Mouse (Mus musculus): ENCODE results near the gene Tmprss2. TPM values are rescaled to one million over a fixed set of nuclear protein-coding genes. Genes with fewer than 3 reads are reported as not detected.
A peak's percentile ranks its signal among the peaks of the same experiment; 100 is the strongest.

Tmprss2 gene
- polyA plus RNA-seq (2015; fragmentation: Nextera tagmentation; extraction: Ambion mirVana) = 9.4 and 9.8 TPM in 2 replicates

- peaks cover 13% of the 10 kb centered on the region; the same call in 1 of the 2 replicates for H3K4me1 ChIP-seq
- H3K27ac ChIP-seq = no peak within 1 kb of the TSS; the same call in 1 of the 2 replicates
- peak within 1 kb of the TSS; percentile 45 for H3K4me3 ChIP-seq
- no peaks in the 10 kb centered on the region for H3K36me3 ChIP-seq
- peak within 1 kb of the TSS; percentile 69 for H3K4me2 ChIP-seq
- no peaks in the 10 kb centered on the region for H3K9me3 ChIP-seq
- peak; percentile 25 for ATAC-seq (ENCODE audit: borderline replicate concordance, extremely low read depth, low FRiP score, low TSS enrichment)
- H3K27me3 ChIP-seq = peaks cover 41% of the 10 kb centered on the region
- H3K9ac ChIP-seq = peak within 1 kb of the TSS; percentile 43
- under 1% methylated on average over 30 of the region's 30 CpGs for WGBS
These were observed at the start of gene Tmprss2 for GRCm38 (mm10) chr16:97610939-97611338. Gene Tmprss2, minus strand, starts transcription at chr16:97611195.

GRCm38 (mm10) chr16:97659225-97659658 is 48.2 kb upstream of the Tmprss2 start:
- Histone ChIP-seq H3K27me3 (no peaks in the 10 kb centered on the region), H3K4me2 (peak overlapping the region; percentile 4; the same call in 1 of the 2 replicates), H3K4me3 (no peak overlapping the region), H3K36me3 (no peaks in the 10 kb centered on the region), H3K9ac (no peak overlapping the region), H3K4me1 (peaks cover 10% of the 10 kb centered on the region; the same call in 1 of the 2 replicates), H3K27ac (peak overlapping the region; percentile 81), H3K9me3 (no peaks in the 10 kb centered on the region)
- WGBS = 5% methylated on average over 1 of the region's 1 CpGs
- ATAC-seq (ENCODE audit: borderline replicate concordance, extremely low read depth, low FRiP score, low TSS enrichment) = peak; percentile 87

- 0 out of 2 replicates have a peak, but pooled peaks have one; percentile 24 for ATAC-seq (ENCODE audit: borderline replicate concordance, extremely low read depth, low FRiP score, low TSS enrichment)
These were observed 47.5 kb upstream of the Tmprss2 start for GRCm38 (mm10) chr16:97658481-97658880.

GRCm38 (mm10) chr16:97655800-97656199 is 44.8 kb upstream of the Tmprss2 start:
- ATAC-seq (ENCODE audit: borderline replicate concordance, extremely low read depth, low FRiP score, low TSS enrichment) = no peak
- no peak overlapping the region for H3K4me3 ChIP-seq
- no peak overlapping the region for H3K27ac ChIP-seq
- WGBS = 55% methylated on average over 2 of the region's 2 CpGs
- no peaks in the 10 kb centered on the region for H3K36me3 ChIP-seq
- peaks cover 10% of the 10 kb centered on the region; the same call in 1 of the 2 replicates for H3K4me1 ChIP-seq
- H3K9me3 ChIP-seq = no peaks in the 10 kb centered on the region
- no peak overlapping the region for H3K4me2 ChIP-seq
- H3K27me3 ChIP-seq = no peaks in the 10 kb centered on the region
- H3K9ac ChIP-seq = no peak overlapping the region

More at GRCm38 (mm10) chr16:97658481-97658880, 47.5 kb upstream of the Tmprss2 start:
- H3K9me3 ChIP-seq = no peaks in the 10 kb centered on the region
- H3K36me3 ChIP-seq = no peaks in the 10 kb centered on the region
- H3K4me3 ChIP-seq = no peak overlapping the region
- peaks cover 10% of the 10 kb centered on the region; the same call in 1 of the 2 replicates for H3K4me1 ChIP-seq
- H3K9ac ChIP-seq = no peak overlapping the region
- H3K4me2 ChIP-seq = no peak overlapping the region
- H3K27me3 ChIP-seq = no peaks in the 10 kb centered on the region
- WGBS = 41% methylated on average over 6 of the region's 6 CpGs
- peak overlapping the region; percentile 81 for H3K27ac ChIP-seq

GRCm38 (mm10) chr16:97649522-97650188 is 38.7 kb upstream of the Tmprss2 start:
- 49% methylated on average over 9 of the region's 9 CpGs for WGBS
- ATAC-seq (ENCODE audit: borderline replicate concordance, extremely low read depth, low FRiP score, low TSS enrichment) = no peak
- Histone ChIP-seq H3K4me3 (no peak overlapping the region), H3K9me3 (no peaks in the 10 kb centered on the region), H3K27me3 (no peaks in the 10 kb centered on the region), H3K27ac (no peak overlapping the region), H3K4me1 (no peaks in the 10 kb centered on the region), H3K36me3 (no peaks in the 10 kb centered on the region), H3K9ac (no peak overlapping the region), H3K4me2 (no peak overlapping the region)

- no peaks in the 10 kb centered on the region for H3K4me1 ChIP-seq
- no peaks in the 10 kb centered on the region for H3K9me3 ChIP-seq
- H3K27me3 ChIP-seq = no peaks in the 10 kb centered on the region
- no peak for ATAC-seq (ENCODE audit: borderline replicate concordance, extremely low read depth, low FRiP score, low TSS enrichment)
- no peak overlapping the region for H3K27ac ChIP-seq
- H3K4me2 ChIP-seq = no peak overlapping the region
- H3K4me3 ChIP-seq = no peak overlapping the region
- no peaks in the 10 kb centered on the region for H3K36me3 ChIP-seq
- no peak overlapping the region for H3K9ac ChIP-seq
These were observed 33.7 kb upstream of the Tmprss2 start for GRCm38 (mm10) chr16:97644681-97645080.

GRCm38 (mm10) chr16:97639630-97640029 is 28.6 kb upstream of the Tmprss2 start:
- Histone ChIP-seq H3K27ac (no peak overlapping the region), H3K9me3 (no peaks in the 10 kb centered on the region), H3K4me2 (no peak overlapping the region), H3K4me1 (no peaks in the 10 kb centered on the region), H3K9ac (no peak overlapping the region), H3K27me3 (no peaks in the 10 kb centered on the region), H3K36me3 (no peaks in the 10 kb centered on the region), H3K4me3 (no peak overlapping the region)
- no peak for ATAC-seq (ENCODE audit: borderline replicate concordance, extremely low read depth, low FRiP score, low TSS enrichment)
- 79% methylated on average over 3 of the region's 3 CpGs for WGBS

- Histone ChIP-seq H3K4me1 (peaks cover 6% of the 10 kb centered on the region; the same call in 1 of the 2 replicates), H3K27ac (peak overlapping the region; percentile 5; the same call in 1 of the 2 replicates), H3K4me2 (no peak overlapping the region), H3K27me3 (no peaks in the 10 kb centered on the region), H3K9ac (no peak overlapping the region), H3K9me3 (no peaks in the 10 kb centered on the region), H3K36me3 (no peaks in the 10 kb centered on the region), H3K4me3 (no peak overlapping the region)
- ATAC-seq (ENCODE audit: borderline replicate concordance, extremely low read depth, low FRiP score, low TSS enrichment) = peak; percentile 42; the same call in 1 of the 2 replicates
- WGBS = 38% methylated on average over 4 of the region's 4 CpGs
These were observed 22.0 kb upstream of the Tmprss2 start for GRCm38 (mm10) chr16:97632880-97633484.

- no peak overlapping the region for H3K4me3 ChIP-seq
- no peak overlapping the region for H3K27ac ChIP-seq
- no peak overlapping the region for H3K9ac ChIP-seq
- no peaks in the 10 kb centered on the region for H3K36me3 ChIP-seq
- no peaks in the 10 kb centered on the region for H3K27me3 ChIP-seq
- H3K4me2 ChIP-seq = no peak overlapping the region
- 71% methylated on average over 6 of the region's 6 CpGs for WGBS
- no peaks in the 10 kb centered on the region for H3K4me1 ChIP-seq
- ATAC-seq (ENCODE audit: borderline replicate concordance, extremely low read depth, low FRiP score, low TSS enrichment) = no peak
- H3K9me3 ChIP-seq = no peaks in the 10 kb centered on the region
These were observed 12.2 kb upstream of the Tmprss2 start for GRCm38 (mm10) chr16:97623166-97623565.

- Histone ChIP-seq H3K4me1 (no peaks in the 10 kb centered on the region), H3K4me3 (no peak overlapping the region), H3K9ac (no peak overlapping the region), H3K27me3 (no peaks in the 10 kb centered on the region), H3K36me3 (no peaks in the 10 kb centered on the region), H3K27ac (no peak overlapping the region), H3K4me2 (no peak overlapping the region), H3K9me3 (no peaks in the 10 kb centered on the region)
- WGBS = 24% methylated on average over 2 of the region's 2 CpGs
- ATAC-seq (ENCODE audit: borderline replicate concordance, extremely low read depth, low FRiP score, low TSS enrichment) = no peak
These were observed 11.4 kb upstream of the Tmprss2 start for GRCm38 (mm10) chr16:97622383-97622889.

GRCm38 (mm10) chr16:97618285-97618684 is 7.3 kb upstream of the Tmprss2 start:
- H3K4me3 ChIP-seq = no peak overlapping the region

GRCm38 (mm10) chr16:97612009-97612408 is 1.0 kb upstream of the Tmprss2 start:
- Histone ChIP-seq H3K4me2 (no peak overlapping the region), H3K4me1 (peaks cover 13% of the 10 kb centered on the region; the same call in 1 of the 2 replicates), H3K27me3 (peaks cover 41% of the 10 kb centered on the region), H3K9ac (no peak overlapping the region), H3K27ac (no peak overlapping the region), H3K4me3 (no peak overlapping the region), H3K9me3 (no peaks in the 10 kb centered on the region), H3K36me3 (no peaks in the 10 kb centered on the region)
- WGBS = 44% methylated on average over 4 of the region's 4 CpGs
- ATAC-seq (ENCODE audit: borderline replicate concordance, extremely low read depth, low FRiP score, low TSS enrichment) = no peak

More at GRCm38 (mm10) chr16:97618285-97618684, 7.3 kb upstream of the Tmprss2 start:
- Histone ChIP-seq H3K36me3 (no peaks in the 10 kb centered on the region), H3K4me1 (no peaks in the 10 kb centered on the region), H3K9ac (no peak overlapping the region), H3K4me2 (no peak overlapping the region), H3K27me3 (no peaks in the 10 kb centered on the region), H3K27ac (no peak overlapping the region), H3K9me3 (no peaks in the 10 kb centered on the region)
- WGBS = 62% methylated on average over 2 of the region's 2 CpGs
- no peak for ATAC-seq (ENCODE audit: borderline replicate concordance, extremely low read depth, low FRiP score, low TSS enrichment)
